Mouse (Mus musculus): Measurements from ENCODE around the gene B3gat3.

GRCm38 (mm10) chr19:8929224-8930088, 9.3 kb downstream of the B3gat3 start, which contains the start of the genes Rom1 and Eml3:
- TF ChIP-seq CTCF (IDR thresholded peaks at IDR 0.05; ENCODE audit: extremely low read depth, insufficient read depth, low read length) = no peak
- TF ChIP-seq POLR2A (IDR thresholded peaks at IDR 0.05; ENCODE audit: extremely low read depth, insufficient read depth, low read length) = no peak
